Mouse (Mus musculus) B cell, adult 2 months (primary cell): ENCODE data around the gene Papola.

Source experiments
- DNase-seq, 2 experiments: peaks; one replicate each; pipeline ENCODE4 v3.0.0; 2022

The Papola gene

DNA sequence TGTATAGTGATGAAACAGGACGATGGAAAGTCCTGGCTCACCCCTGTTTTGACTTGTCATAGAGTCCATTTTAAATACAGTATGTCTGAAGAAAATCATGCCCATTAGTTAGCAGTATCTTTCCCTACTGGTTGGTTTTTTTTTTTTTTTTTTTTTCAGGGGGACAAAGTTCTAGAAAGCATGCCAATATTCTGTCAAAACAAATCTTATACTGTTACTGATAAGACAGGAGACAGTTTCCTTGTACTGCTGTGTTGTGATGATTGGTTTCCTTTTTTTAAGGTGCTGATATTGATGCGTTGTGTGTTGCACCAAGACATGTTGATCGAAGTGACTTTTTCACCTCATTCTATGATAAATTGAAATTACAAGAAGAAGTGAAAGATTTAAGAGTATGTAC is 21.7 kb downstream of the Papola start:
- DNase-seq = no peak

DNA sequence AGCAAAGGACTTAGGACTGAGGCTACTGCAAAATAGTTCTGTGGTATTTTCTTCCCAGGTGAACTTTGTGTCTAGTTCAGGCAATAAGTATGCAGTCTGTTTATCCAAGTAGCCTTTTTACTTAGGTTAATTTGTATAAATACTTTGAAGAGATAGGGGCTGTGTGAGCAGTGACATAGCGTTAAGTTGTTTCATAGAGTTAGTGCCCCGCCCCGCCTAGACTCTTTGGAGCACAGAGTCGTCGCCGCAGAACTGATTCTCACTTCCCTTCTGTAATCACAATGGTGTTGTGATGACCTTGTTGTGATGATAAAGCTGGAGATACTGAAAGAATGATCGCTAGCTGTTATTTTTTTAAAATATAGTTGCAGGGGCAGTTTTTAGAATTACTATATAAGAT is 22.9 kb downstream of the Papola start:
- DNase-seq = peak; percentile 41 to 53

DNA sequence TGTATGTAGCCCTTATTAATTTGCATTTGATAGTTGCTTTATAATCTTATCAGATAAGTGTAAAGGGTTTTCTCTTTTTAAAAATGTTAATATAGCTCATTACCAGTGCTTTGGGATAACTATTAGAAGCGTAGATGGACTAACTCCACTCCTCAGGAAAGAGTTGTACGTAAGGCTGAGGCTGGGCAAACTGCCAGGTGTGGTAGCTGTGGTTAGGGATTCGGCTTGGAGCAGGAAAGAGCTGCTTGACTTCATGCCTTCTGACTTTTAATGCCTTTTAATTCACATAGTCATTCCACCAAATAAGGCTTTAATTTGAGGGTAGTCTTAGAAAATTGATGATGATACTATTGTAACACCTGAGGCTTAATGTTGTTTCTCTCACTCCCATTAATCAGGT is 24.5 kb downstream of the Papola start:
- DNase-seq = no peak

DNA sequence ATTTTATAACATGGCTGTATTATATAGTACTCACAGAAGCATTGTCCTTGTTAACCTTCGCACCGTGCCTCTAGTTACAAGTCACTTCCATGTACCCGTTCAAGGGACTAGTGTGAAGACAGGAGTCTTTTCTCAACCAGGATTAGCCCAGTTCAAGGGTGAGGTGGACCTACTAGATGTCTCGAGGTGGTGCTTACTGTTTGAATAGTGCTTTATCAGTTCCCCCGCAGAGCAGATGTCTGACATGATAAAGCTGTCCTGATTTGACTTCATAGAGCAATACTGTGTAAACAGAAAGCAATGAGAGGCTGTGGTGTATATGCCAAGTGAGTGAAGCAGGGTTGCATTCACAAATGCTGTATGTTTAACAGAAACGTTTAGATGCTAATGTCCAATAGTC is 26.1 kb downstream of the Papola start:
- DNase-seq = no peak

DNA sequence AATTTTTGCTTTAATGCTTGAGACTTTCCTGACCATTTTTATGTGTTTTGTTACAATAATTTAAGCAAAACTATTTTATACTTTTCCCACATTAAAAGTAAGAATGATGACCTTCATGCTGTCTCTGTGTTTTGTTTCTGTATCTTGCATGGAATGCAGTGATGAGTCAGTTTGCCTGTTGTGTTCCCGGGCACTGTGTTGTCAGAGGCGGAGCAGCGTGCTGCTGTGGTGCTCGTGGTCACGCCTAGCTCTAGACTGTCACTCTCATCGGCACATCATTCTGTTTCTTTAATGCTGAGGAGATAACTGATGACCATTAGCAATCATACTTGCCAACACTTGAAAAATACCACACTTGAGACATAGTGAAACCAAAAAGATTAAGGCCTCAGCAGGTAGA is 29.5 kb downstream of the Papola start:
- DNase-seq = no peak

DNA sequence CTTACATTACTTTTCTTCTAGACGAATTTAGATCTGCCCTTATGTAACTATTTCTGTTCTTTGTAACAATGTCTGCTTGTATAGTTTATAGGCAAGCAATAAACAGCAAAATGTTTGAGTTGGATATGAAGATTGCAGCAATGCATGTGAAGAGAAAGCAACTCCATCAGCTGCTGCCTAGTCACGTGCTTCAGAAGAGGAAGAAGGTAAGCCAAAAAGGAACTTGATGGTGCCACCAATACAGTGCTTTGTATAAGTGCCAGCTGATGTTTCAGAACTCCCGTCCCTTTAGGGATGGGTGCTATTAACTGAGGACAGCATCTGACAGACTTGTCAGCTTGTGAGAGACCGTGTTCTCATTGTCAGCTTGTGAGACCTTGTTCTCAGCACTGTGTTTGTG is 39.0 kb downstream of the Papola start:
- DNase-seq = no peak

DNA sequence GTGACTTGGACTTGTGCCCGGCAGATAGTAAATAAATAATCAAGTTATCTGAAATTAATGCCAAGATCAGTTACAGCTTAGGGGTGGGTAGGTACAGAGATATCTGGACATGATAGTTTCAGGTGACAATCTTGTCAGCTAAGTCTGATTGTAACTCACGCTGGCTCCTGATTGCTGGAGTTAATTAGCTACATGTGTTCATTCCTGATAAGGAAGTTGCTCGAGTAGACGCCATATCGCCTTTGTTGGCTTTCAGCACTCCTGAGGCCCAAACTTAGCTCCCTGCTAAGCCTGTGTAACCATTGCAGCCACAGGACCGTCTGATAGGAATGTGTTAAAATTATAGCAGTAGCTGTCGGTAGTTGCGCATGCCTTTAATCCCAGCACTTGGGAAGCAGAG is 40.2 kb downstream of the Papola start:
- no peak for DNase-seq

DNA sequence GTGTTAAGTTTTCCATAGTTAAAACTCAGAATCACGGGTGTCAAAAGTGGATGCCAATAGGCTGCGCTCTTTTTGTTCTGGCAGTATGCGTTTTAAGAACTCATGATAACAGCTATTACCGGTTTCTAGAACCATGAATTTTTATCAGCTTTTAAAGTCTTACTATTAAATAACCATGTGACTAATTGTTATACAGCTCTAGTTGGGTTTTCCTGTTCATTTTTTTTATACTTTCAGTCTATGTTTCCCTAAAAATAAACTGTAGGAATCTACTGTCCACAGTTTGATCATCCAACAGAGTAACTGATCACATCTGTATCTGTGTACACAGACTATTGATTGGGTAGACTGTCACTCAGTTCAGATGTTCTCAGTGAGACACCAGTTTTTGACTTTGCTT is 40.8 kb downstream of the Papola start:
- no peak for DNase-seq

DNA sequence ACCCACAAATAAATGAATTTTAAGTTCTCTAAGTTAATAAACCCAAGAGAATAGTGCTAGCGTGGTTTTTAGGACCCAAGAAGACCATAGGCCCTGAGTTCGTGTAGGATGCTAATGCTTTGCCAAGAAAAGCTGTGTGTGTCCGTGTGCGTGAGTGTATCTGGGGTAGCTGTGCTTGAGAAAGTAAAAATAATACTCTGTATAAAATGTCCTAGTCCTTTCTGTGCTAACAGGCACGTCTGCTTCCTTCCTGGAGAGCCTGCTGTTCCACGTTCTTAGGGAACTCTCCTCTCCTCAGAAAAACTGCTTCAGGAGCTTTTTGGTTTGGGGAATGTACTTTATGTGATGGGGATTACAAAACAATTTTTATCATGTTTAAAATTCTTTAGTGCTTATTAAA is 48.0 kb downstream of the Papola start:
- DNase-seq = no peak

DNA sequence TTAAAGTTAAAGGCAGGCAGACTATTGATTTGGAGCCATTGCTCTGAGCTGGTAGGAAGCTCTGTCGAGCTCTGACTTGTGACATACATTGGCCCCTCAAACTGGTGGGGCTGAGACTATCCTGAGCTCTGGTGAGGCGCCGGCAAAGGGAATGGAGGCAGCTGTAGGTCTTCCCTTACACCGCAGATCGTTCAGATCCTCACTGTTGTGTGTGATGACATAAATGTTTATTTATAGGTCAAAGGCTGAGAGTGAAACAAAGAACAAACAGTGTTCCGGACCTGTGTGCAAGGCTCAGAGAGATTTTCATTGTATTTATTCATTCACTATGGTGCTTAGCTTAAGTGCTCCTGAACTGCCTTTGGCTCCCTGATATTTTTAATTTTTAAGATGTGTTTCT is 50.4 kb downstream of the Papola start:
- DNase-seq = no peak

DNA sequence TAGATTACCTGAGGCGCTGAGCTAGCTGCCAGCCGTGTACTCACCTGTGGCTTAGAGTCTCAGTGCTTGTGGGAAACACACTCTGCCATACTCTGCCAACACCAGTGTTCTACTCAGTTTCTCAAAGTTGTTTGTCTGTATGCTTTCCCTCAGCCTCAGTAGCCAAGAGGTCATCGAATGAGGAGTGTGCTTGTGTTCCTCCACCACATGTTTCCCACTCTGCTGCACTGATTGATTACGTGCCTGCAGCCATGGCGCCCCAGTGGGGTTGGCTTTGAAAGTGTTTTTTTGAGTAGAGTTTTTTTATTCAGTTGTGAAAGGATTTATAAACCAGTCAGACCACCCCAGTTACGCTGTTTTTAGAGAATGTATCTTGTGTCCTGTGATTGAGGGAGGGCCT is 51.1 kb downstream of the Papola start:
- DNase-seq = no peak

DNA sequence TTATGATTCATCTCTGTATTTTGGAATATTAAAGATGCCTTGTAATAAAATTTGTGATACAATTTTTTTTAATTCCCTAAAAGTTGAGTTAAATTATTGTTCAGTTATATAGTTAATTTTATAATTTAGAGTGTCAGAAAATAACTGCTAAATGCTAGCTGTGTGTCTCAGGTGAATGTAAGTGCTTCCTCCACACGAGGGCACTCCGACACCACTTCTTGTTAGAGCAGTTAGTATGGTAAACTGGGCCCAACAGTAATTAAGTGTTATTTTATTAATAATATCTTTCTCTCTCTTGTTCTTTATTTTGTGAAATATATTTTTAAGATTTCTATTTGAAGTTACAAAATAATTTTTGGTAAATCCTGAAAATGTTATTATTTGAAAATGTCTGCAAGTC is 51.7 kb downstream of the Papola start:
- DNase-seq = peak; percentile 23 to 37

DNA sequence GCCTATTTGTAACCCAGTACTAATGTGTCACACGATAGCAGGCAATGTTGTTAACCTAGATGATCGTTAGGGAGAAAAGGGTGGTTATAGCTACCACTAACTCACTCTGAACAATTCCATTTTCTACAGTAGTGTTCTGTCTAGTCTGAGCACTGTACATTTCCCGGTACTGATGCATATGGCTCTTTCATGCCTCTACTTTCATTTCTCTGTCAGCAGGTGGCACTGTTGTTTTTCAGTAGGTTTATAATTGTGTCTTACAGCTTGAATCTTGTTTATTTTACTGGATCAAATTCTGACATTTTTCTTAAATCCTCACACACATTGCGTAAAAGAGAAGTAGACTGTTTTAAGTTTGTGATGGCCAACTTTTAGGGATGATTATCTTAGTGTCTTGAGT is 54.6 kb downstream of the Papola start:
- DNase-seq = peak in 1 of 2 experiments; percentile 10

DNA sequence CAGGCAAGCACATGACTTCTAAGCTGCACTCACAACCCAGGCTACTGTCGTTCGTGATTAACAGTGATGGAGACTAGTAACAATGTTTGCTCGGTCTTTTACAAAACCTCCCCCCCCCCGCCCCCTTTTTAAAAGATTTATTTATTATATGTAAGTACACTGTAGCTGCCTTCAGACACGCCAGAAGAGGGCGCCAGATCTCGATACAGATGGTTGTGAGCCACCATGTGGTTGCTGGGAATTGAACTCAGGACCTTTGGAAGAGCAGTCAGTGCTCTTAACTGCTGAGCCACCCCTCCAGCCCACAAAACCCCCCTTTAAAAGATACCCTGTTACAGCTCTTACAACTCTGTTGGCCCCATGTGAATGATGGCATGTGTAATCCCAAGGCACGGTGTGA is 56.1 kb downstream of the Papola start:
- DNase-seq = peak; percentile 43 to 46

DNA sequence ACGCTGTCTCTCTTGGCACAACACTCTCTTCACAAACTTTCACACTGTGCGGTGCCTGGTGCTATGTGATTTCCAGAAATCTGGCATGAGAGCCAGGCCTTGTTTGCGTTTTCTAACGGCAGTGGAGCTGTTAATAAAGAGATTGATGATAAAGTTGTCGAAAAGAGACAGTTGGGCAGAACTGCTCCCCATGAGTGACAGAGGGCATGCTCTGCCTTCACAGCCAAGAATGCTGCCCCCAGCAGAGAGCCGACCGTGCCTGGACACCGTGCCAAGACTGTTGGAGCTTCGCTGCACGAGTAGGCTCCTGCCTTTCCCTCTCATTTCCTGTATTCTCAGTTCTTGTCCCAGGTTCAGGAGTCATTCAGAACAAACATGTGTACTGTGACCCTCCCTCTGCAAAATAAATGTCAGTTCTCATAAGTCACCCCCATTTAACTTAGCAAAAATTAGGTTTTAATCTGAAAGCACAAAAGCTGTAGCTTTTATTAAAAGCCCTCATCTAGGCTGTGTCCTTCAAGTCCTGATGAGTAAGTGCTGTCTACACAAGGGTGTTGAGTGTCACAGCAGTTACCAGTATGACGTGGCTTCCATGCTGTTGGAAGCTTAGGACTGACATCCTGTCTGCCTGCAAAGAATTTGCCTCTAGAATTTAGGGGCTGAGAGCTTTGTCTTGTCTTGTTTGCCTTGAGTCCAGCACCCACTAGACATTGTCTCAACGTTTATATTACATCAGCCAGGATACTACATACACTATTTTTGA is 58.9 kb downstream of the Papola start:
- no peak for DNase-seq

DNA sequence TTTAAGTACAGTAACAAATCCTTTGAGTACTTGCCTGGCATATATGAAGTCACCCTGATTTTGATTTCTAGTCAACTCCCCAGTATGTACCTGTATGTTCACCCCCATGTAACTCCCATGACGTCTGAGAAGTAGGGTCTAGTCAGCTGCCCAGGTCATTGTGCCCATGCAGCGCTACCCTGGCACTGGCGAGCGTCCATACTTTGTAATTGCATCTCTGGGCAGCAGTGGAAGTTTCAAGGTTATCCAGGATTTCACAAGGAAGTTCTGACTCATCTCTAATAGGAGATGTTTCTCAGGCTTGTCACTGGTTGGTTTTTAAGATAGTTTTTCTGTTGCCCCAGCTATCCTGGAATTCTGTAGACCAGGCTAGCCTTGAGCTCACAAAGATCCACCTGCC is 59.9 kb downstream of the Papola start:
- DNase-seq = no peak

DNA sequence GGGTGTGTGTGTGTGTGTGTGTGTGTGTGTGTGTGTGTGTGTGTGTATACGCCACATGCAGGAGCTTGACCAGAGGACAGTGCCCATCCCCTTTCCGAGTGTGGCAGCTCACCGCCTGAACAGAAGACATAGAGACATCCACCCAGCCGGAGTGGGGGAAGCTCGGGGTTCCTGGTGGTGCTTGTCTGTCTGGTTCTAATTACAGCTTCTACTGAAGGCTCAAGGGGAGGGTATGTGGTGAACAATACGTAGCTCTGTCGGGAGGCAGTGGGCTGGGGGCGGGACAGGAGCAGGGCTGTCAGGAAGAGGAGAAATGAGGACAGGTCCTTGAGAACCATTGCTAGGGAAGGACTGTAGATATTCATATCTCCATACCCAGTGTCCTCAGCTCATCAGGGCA is 64.6 kb downstream of the Papola start:
- no peak for DNase-seq

DNA sequence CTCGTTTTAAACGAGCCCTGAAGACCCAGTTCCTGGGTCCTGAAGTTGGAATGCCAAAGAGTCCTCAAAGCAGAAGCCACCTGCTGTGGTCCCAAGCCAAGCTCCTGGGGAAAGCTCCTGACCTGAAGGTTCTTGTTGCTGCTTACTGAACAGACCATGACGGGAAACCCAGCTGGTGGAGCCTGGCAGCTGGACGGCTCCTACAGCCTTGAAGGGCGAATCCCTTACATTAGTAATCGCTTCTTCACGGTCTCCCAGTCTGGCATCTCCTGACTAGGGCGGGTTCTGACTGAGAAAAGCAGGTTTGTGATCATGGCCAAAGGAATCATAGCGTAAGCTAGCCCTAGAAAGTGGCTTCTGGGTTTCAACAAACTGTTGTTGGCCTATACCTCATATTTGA is 66.2 kb downstream of the Papola start:
- no peak for DNase-seq

DNA sequence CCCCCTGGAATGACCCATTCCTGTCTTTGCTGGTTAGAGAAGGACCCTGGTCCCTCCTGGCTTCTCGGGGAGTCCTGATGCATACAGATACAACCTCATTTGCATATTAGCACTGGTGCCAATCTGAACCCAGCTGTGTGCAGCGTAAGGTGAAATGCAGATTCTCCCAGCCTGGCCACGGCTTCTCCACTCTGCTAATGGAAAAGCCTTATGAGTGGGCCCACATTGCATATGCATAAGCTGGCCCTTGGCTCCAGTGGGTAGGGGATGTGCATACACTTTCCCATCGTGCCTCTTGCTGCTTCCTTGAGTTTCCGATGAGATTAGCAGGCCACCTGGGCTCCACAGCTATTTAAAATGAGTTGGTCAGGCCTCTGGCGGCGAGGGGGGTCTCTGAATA is 68.3 kb downstream of the Papola start:
- no peak for DNase-seq

DNA sequence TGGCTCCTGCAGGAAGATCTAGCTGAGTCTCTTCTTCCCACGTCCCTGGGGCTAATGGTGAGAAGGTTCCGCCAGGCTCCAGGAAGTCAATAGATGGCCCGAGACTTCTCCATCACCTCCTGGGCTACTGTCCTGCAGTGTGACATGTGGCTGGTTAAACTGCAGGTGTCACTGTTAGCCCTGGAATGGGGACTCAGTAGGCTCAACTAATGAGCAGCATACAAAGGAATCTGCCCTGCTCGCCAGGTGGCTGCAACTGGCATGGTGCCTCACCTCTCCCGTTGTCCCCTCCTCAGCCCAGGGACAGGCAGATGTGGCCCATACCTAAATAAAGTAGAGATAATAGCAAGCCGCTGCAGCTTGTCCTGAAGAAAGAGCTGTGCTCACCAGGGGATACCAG is 70.1 kb downstream of the Papola start:
- no peak for DNase-seq

DNA sequence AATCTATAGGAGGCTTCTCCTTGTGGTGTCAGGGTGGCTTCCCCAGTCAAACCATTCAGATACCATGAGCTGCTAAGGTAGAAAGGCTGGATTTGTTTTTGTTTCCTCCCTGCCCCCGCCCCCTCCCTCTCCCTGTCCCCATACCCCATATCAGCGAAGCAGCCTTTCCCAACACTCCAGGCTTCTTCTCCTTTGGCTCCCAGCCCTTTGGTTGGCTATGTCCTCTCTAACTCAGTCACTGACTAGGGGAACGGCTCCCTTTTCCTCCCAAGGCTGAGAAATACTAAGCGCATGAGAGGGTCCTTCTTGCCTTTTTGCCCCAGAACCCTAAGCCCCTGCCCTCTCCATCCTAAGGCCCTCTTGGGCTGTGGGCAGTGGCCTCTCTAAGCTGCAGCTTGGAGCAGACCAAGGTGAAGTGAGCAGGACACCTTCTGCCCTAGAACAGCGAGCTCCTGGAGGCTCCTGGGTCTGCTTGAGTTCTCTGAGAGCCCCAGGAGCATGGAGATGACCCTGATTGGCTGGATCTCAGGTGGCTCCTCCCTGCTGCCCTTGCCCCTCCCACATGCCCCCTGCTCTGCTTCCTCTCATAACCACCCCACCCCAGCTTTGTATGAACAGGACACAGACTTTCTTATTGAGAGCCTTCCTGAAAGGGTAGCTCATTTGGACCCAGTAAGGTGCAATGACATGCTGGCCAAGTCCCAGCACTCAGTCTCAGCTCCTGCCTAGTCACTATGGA is 73.6 kb downstream of the Papola start:
- no peak for DNase-seq

DNA sequence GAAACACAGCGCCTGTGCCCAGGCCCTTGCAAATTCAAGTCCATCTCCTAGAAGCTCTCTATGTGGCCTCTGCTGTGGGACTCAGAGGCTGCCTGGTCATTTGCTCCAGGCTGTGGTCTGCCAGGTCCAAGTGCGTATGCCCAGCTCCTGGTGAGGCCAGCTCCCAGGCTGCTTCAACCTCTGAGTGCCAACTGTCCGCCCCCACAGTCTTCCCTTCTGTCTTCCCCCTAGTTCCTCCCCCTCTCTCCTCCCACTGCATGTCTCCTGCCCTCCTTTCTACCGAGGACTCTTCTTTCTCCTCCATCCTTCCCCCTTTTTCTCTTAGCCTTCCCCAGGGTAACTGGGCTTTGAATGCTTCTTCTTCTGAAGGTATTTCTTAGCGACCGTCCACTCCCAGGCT is 77.6 kb downstream of the Papola start:
- DNase-seq = no peak

DNA sequence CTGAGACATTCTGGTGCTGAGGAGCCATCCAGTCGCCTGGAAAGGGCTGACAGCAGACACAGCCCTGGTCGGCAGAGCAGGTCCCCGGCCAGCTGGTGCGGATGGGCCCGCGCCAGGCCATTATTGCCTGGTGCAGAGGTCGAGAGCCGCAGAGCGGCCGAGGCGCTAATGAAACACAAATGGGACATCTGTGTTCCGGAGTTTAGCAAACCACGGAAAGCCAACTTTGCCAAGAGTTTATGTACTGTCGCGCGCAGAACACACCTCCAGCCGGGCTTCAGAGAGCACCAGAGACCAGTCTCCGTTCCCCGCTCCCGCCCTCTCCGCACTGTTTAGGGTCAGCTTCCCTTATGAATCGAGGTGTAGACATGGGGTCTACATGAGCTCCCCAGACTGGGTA is 78.1 kb downstream of the Papola start:
- DNase-seq = no peak

DNA sequence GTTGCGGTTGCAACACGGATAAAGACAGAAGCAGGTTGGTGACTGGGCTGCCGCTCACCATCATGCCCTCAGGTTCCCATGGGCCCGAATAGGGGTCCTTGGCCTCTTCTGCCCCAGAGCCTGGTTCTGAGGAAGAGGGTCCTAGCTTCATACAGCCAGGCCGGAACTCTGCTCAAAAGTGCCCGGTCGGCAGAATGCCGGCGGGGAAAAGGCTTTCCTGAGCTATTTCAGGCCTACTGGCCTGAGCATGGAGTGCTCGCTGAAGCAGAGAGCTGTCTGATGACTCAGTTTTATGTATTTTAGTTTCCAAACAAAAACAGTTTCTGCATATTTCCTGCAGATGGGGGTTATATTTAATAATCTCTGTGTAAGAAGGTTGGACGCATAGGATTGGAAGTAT is 78.9 kb downstream of the Papola start:
- DNase-seq = no peak

DNA sequence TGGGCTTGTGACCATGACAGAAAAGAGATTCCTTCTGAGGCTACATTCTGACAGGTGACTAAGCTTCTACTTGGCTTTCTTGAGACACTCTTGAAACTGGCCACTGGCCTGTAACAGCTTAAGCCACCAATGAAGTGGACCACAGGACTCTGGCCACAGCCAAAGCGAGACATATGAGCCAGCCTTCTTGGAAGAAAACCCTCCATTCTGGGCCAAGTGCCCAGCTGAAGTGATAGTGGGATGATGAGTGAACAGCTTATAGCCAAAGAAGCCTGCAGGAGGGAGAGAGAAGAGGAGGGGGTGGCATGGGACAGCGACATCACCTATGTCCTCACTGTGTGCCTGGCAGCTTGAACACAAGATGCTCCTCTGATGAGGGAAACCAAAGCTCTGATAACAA is 83.2 kb downstream of the Papola start:
- no peak for DNase-seq
